Mouse (Mus musculus): ENCODE data around the gene Galnt17. TPM values are rescaled to one million over a fixed set of nuclear protein-coding genes. Genes with fewer than 3 reads are reported as not detected.

Galnt17 gene
- polyA plus RNA-seq, 1 experiment from 2014 or later: 1.1 TPM

DNA sequence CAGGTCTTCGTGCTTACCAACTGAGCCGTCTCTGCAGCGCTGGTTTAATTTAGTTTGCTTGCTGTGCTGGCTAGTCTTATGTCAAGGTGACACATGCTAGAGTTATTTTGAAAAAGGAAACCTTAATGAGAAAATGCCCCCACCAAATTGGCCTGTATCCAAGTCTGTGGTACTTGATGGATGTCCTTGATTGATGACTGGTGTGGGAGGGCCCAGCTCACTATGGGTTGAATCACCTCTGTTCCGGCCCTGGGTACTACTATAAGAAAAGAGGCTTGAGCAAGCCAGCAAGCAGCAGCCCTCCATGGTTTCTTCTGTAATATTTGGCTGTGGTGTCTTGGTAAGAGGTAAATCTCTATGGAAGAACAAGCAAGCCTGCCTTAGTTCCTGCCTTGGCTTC lies 165.7 kb downstream of the Galnt17 start:
- H3K36me3 ChIP-seq (ENCODE audit: control insufficient read depth, insufficient read depth, low read length): no peaks in the 10 kb centered on the region
- ATAC-seq (replicated peaks; ENCODE audit: low FRiP score) (no peak), DNase-seq (ENCODE audit: low spot score) (no peak)
- no peaks in the 10 kb centered on the region for H3K27me3 ChIP-seq (ENCODE audit: control insufficient read depth, insufficient read depth, low read length)
- no peaks in the 10 kb centered on the region for H3K4me1 ChIP-seq (replicated peaks; ENCODE audit: control insufficient read depth, insufficient read depth, low read length)
- H3K4me2 ChIP-seq (ENCODE audit: low read depth, low read length, severe bottlenecking): no peak overlapping the region
- WGBS: 75% methylated on average over 4 of the region's 4 CpGs
- no peak overlapping the region for H3K27ac ChIP-seq (ENCODE audit: low read depth, low read length)
- H3K4me3 ChIP-seq (ENCODE audit: low read depth, low read length): no peak overlapping the region
- no peak overlapping the region for H3K9ac ChIP-seq (ENCODE audit: low read length)
- no peaks in the 10 kb centered on the region for H3K9me3 ChIP-seq (ENCODE audit: control insufficient read depth, low read length)

DNA sequence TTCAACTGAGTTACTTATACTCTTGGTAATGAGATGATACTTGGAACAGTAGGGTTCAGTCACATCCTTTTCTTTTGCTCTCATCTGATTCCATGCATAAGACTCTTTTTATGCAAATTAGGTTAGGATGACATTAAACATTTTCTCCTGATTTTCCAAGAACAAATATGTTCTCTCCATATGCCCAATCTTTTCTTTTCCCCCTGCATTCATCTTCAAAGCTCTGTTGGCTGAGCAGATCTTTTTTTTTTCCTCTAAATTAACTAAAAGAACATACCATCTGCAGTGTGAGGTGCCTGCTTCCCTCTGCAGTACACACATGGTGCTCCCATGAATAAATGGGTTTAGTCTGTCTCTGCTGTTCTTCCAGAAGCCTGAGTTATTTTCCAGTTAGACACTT lies 173.5 kb downstream of the Galnt17 start:
- ATAC-seq (replicated peaks; ENCODE audit: low FRiP score) (no peak), DNase-seq (ENCODE audit: low spot score) (no peak)
- no peak overlapping the region for H3K4me2 ChIP-seq (ENCODE audit: low read depth, low read length, severe bottlenecking)
- H3K4me1 ChIP-seq (replicated peaks; ENCODE audit: control insufficient read depth, insufficient read depth, low read length): no peaks in the 10 kb centered on the region
- H3K27me3 ChIP-seq (ENCODE audit: control insufficient read depth, insufficient read depth, low read length): no peaks in the 10 kb centered on the region
- no peaks in the 10 kb centered on the region for H3K9me3 ChIP-seq (ENCODE audit: control insufficient read depth, low read length)
- no peak overlapping the region for H3K9ac ChIP-seq (ENCODE audit: low read length)
- H3K4me3 ChIP-seq (ENCODE audit: low read depth, low read length): no peak overlapping the region
- H3K27ac ChIP-seq (ENCODE audit: low read depth, low read length): no peak overlapping the region
- H3K36me3 ChIP-seq (ENCODE audit: control insufficient read depth, insufficient read depth, low read length): no peaks in the 10 kb centered on the region

DNA sequence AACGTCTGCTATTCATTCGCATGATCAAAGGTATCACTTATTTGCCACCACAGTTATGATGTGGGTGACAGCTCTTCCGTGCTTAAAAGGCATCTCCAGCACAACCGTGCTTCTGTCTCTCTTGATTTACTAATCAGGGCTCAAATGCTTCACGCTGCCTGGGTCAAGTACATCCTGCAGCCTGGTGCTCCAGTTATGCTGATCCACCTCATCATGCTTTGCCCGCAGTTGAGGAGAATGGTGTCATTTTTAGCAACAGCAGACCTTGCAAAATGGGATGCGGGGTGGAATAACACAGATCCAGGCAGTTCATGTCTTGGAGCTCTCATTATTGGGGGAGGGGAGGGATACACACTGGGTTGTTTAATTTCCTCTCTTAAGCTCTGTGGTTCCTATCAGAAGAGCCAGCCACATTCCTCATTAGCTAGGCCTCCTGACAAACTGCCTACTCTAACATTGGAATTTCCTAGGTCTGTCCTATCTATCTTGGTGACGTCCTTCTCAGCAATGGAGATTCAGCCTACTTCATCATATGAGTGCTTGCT lies 187.9 kb downstream of the Galnt17 start:
- no peaks in the 10 kb centered on the region for H3K4me1 ChIP-seq (replicated peaks; ENCODE audit: control insufficient read depth, insufficient read depth, low read length)
- H3K36me3 ChIP-seq (ENCODE audit: control insufficient read depth, insufficient read depth, low read length): no peaks in the 10 kb centered on the region
- no peak overlapping the region for H3K27ac ChIP-seq (ENCODE audit: low read depth, low read length)
- H3K9ac ChIP-seq (ENCODE audit: low read length): no peak overlapping the region
- ATAC-seq (replicated peaks; ENCODE audit: low FRiP score) (no peak), DNase-seq (ENCODE audit: low spot score) (no peak)
- WGBS: 86% methylated on average over 8 of the region's 8 CpGs
- H3K4me2 ChIP-seq (ENCODE audit: low read depth, low read length, severe bottlenecking): no peak overlapping the region
- no peaks in the 10 kb centered on the region for H3K27me3 ChIP-seq (ENCODE audit: control insufficient read depth, insufficient read depth, low read length)
- no peak overlapping the region for H3K4me3 ChIP-seq (ENCODE audit: low read depth, low read length)
- H3K9me3 ChIP-seq (ENCODE audit: control insufficient read depth, low read length): no peaks in the 10 kb centered on the region

DNA sequence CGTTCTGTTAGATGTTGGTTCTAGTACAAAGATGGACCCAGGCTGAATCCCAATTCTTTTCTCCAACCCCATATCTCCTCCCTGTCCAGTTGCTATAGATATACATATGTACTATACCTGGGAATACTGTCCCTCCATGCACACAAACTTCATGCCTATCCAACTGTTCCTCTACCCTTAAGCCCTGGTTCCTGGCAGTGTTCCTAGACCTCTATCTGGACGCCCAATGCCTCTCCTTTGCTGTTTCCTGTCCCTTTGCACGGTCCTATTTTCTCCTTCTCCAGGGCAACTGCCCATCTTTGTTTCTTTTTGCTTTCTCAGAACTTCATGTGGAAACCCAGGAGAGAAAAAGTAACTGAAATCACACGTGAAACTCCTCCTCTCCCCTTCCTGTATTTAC lies 188.4 kb downstream of the Galnt17 start:
- H3K4me2 ChIP-seq (ENCODE audit: low read depth, low read length, severe bottlenecking): no peak overlapping the region
- H3K27me3 ChIP-seq (ENCODE audit: control insufficient read depth, insufficient read depth, low read length): no peaks in the 10 kb centered on the region
- no peak for ATAC-seq (replicated peaks; ENCODE audit: low FRiP score)
- H3K4me3 ChIP-seq (ENCODE audit: low read depth, low read length): no peak overlapping the region
- no peaks in the 10 kb centered on the region for H3K4me1 ChIP-seq (replicated peaks; ENCODE audit: control insufficient read depth, insufficient read depth, low read length)
- no peak for DNase-seq (ENCODE audit: low spot score)
- H3K9ac ChIP-seq (ENCODE audit: low read length): no peak overlapping the region
- H3K27ac ChIP-seq (ENCODE audit: low read depth, low read length): no peak overlapping the region
- WGBS: 83% methylated on average over 4 of the region's 4 CpGs
- no peaks in the 10 kb centered on the region for H3K36me3 ChIP-seq (ENCODE audit: control insufficient read depth, insufficient read depth, low read length)
- no peaks in the 10 kb centered on the region for H3K9me3 ChIP-seq (ENCODE audit: control insufficient read depth, low read length)

DNA sequence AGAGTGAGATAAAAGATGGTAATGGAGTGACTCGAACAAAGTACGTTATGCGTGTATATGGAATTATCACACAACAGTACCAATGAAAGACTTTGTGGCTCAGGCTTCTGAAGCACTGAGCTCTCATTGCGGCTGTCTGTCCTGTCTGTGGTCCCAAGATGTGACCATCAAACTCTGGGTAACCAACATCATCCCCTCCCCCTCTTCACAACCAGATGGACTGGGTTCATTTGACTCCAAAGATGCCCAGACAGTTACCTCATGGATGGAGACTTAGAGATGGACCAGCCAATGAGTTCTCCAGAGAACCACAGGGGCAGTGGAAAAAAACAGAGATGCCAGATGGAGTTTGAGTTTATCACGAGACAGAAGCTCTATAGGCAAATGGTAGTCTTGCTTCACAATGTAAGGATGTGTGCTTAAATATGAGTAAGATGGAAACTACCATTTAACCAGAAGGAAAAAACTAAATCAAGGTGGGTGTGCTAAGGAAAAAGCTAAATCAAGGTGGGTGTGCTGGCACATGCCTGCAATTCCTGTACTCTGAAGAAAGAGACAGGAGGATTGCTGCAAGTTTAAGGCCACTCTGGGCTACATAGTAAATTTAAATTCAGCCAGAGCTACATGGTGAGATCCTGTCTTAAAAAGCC lies 190.8 kb downstream of the Galnt17 start:
- no peak overlapping the region for H3K4me3 ChIP-seq (ENCODE audit: low read depth, low read length)

DNA sequence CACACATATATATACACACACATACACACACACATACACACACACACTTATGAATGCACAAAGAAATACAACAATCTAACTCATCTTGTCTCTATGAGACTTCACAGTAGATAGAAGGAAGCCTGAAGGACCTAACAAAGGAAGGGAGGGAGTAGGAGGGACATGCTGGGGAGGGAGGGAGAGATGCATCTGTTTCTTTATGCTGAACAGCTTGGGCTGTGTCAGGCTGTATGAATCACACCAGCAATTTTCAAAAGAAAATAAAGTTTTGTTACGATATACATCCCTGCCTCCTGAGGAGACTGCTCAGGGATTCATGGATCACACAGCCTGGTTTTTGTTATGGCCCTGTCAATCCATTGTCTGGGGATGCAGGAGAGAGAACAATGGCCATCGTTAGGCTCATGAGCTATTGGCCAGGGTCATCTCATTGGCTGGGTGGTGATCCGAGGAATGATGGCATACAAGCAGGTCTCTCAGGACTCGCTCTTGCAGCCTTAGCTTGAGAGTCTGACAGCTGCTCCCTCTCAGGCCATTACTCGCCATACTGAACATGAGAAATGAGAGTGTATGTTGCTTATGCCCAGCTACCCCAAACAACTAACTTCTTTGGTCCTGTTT lies 194.3 kb downstream of the Galnt17 start:
- H3K27ac ChIP-seq (ENCODE audit: low read depth, low read length): no peak overlapping the region
- WGBS: 51% methylated on average over 5 of the region's 5 CpGs
- DNase-seq (ENCODE audit: low spot score) (no peak), ATAC-seq (replicated peaks; ENCODE audit: low FRiP score) (no peak)
- no peaks in the 10 kb centered on the region for H3K36me3 ChIP-seq (ENCODE audit: control insufficient read depth, insufficient read depth, low read length)
- no peaks in the 10 kb centered on the region for H3K27me3 ChIP-seq (ENCODE audit: control insufficient read depth, insufficient read depth, low read length)
- H3K9ac ChIP-seq (ENCODE audit: low read length): no peak overlapping the region
- no peaks in the 10 kb centered on the region for H3K4me1 ChIP-seq (replicated peaks; ENCODE audit: control insufficient read depth, insufficient read depth, low read length)
- H3K4me2 ChIP-seq (ENCODE audit: low read depth, low read length, severe bottlenecking): no peak overlapping the region
- H3K9me3 ChIP-seq (ENCODE audit: control insufficient read depth, low read length): no peaks in the 10 kb centered on the region
- no peak overlapping the region for H3K4me3 ChIP-seq (ENCODE audit: low read depth, low read length)

More for the DNA sequence above, 190.8 kb downstream of the Galnt17 start:
- Histone ChIP-seq H3K4me1 (replicated peaks; ENCODE audit: control insufficient read depth, insufficient read depth, low read length) (no peaks in the 10 kb centered on the region), H3K9ac (ENCODE audit: low read length) (no peak overlapping the region), H3K36me3 (ENCODE audit: control insufficient read depth, insufficient read depth, low read length) (no peaks in the 10 kb centered on the region), H3K27me3 (ENCODE audit: control insufficient read depth, insufficient read depth, low read length) (no peaks in the 10 kb centered on the region), H3K4me2 (ENCODE audit: low read depth, low read length, severe bottlenecking) (no peak overlapping the region), H3K27ac (ENCODE audit: low read depth, low read length) (no peak overlapping the region), H3K9me3 (ENCODE audit: control insufficient read depth, low read length) (no peaks in the 10 kb centered on the region)
- ATAC-seq (replicated peaks; ENCODE audit: low FRiP score) (no peak), DNase-seq (ENCODE audit: low spot score) (no peak)
- WGBS: 93% methylated on average over 5 of the region's 5 CpGs

DNA sequence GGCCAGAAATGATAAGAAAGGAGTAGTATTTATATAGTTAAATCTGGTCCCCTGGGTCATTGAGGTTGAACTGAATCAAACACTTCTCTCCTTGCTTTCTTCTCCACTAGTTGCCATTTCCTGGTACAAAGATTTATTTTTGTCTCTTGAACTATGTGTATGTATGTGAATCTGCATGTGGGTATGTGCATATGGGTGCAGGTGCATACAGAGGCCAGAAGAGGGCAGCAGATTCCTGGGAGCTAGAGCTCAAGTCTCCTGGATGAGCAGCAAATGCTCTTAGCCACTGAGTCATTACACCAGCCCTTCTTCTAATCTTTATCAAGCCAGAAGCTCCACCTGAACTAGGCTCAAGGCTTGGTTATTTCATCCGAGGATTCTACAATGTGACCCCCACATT lies 201.1 kb downstream of the Galnt17 start:
- H3K4me3 ChIP-seq (ENCODE audit: low read depth, low read length): no peak overlapping the region
- no peak overlapping the region for H3K4me2 ChIP-seq (ENCODE audit: low read depth, low read length, severe bottlenecking)
- H3K27me3 ChIP-seq (ENCODE audit: control insufficient read depth, insufficient read depth, low read length): no peaks in the 10 kb centered on the region
- no peaks in the 10 kb centered on the region; the same call in 1 of the 2 replicates for H3K9me3 ChIP-seq (ENCODE audit: control insufficient read depth, low read length)
- no peak overlapping the region for H3K27ac ChIP-seq (ENCODE audit: low read depth, low read length)
- ATAC-seq (replicated peaks; ENCODE audit: low FRiP score) (no peak), DNase-seq (ENCODE audit: low spot score) (no peak)
- no peaks in the 10 kb centered on the region for H3K4me1 ChIP-seq (replicated peaks; ENCODE audit: control insufficient read depth, insufficient read depth, low read length)
- no peaks in the 10 kb centered on the region for H3K36me3 ChIP-seq (ENCODE audit: control insufficient read depth, insufficient read depth, low read length)
- WGBS: 86% methylated on average over 1 of the region's 1 CpGs
- no peak overlapping the region for H3K9ac ChIP-seq (ENCODE audit: low read length)

DNA sequence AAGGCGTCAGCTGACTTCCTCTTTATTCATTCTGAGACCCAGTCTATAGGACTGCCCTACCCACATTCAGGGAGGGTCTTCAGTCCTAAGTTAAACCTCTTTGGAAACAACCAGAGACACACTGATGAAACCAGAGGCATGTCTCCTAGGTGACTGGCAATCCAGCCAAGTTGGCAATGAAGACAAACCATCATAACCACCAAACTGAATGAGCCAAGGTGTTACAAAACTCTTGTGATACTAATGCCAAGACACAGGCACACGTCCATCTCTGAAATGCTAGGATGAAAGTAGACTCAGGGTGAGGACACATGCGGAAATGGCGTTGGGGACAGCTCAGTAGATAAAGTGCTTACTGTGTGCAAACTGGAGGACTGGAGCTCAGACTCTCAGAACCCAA lies 211.5 kb downstream of the Galnt17 start:
- Histone ChIP-seq H3K27ac (ENCODE audit: low read depth, low read length) (no peak overlapping the region), H3K4me1 (replicated peaks; ENCODE audit: control insufficient read depth, insufficient read depth, low read length) (no peaks in the 10 kb centered on the region), H3K4me3 (ENCODE audit: low read depth, low read length) (no peak overlapping the region), H3K9ac (ENCODE audit: low read length) (no peak overlapping the region), H3K9me3 (ENCODE audit: control insufficient read depth, low read length) (no peaks in the 10 kb centered on the region; the same call in 1 of the 2 replicates), H3K27me3 (ENCODE audit: control insufficient read depth, insufficient read depth, low read length) (no peaks in the 10 kb centered on the region), H3K4me2 (ENCODE audit: low read depth, low read length, severe bottlenecking) (no peak overlapping the region), H3K36me3 (ENCODE audit: control insufficient read depth, insufficient read depth, low read length) (no peaks in the 10 kb centered on the region)
- 88% methylated on average over 4 of the region's 4 CpGs for WGBS
- ATAC-seq (replicated peaks; ENCODE audit: low FRiP score) (no peak), DNase-seq (ENCODE audit: low spot score) (no peak)

DNA sequence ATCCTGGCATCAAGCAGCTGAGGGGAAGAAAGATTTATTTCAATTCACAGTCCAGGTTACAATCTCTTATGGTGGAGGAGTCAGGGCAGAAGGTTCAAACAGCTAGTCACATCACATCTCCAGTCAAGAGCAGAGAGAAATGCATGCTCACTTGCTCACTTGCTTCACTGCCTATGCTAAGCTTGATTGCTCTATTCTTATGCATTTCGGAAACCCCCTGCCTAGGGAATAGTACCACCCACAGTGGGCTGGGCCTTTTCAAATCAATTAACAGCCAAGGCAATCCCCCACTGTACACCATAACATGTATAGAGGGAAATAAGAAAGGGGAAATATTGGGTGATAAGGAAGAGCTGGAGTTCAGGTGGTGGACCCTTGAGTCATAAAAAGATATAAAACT lies 212.7 kb downstream of the Galnt17 start:
- no peak overlapping the region for H3K4me2 ChIP-seq (ENCODE audit: low read depth, low read length, severe bottlenecking)
- no peaks in the 10 kb centered on the region for H3K27me3 ChIP-seq (ENCODE audit: control insufficient read depth, insufficient read depth, low read length)
- no peaks in the 10 kb centered on the region; the same call in 1 of the 2 replicates for H3K9me3 ChIP-seq (ENCODE audit: control insufficient read depth, low read length)
- no peak for ATAC-seq (replicated peaks; ENCODE audit: low FRiP score)
- no peaks in the 10 kb centered on the region for H3K36me3 ChIP-seq (ENCODE audit: control insufficient read depth, insufficient read depth, low read length)
- WGBS: 95% methylated on average over 1 of the region's 1 CpGs
- no peak overlapping the region for H3K4me3 ChIP-seq (ENCODE audit: low read depth, low read length)
- no peak overlapping the region for H3K27ac ChIP-seq (ENCODE audit: low read depth, low read length)
- H3K4me1 ChIP-seq (replicated peaks; ENCODE audit: control insufficient read depth, insufficient read depth, low read length): no peaks in the 10 kb centered on the region
- DNase-seq (ENCODE audit: low spot score): no peak
- no peak overlapping the region for H3K9ac ChIP-seq (ENCODE audit: low read length)

All from forebrain, embryonic 11.5 days (tissue).